Mouse (Mus musculus): ENCODE measurements around the gene Rps18.

DNA sequence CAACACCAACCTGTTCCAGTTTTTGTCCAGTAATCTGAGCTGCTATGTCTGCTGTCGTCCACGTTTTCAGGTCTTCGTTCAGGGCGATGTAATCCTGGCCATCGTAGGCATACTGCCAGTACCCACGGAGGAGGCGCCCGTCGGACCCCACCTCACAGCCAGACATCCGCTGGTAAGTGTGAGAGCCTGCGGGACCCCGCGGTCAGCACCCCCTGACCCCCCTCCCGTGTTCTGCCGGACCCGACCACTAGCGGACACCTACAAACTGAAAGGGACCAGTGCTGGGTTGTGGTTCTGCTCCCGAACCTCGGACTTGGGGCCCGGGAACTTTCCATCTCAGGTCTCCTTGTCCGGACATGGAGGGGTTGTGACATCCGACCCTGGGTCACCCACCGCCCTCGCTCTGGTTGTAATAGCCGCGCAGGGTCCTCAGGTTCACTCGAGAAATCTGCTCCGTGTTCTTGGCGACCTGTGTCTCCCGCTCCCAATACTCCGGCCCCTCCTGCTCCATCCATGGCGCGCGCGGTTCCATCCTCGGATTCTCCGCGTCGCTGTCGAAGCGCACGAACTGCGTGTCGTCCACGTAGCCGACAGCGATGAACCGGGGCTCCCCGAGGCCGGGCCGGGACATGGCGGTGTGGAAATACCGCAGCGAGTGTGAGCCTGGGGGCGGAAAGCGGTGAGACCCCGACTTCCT lies 22.2 kb upstream of the Rps18 start:
- no peak for TF ChIP-seq CTCF (IDR thresholded peaks at IDR 0.05; ENCODE audit: low read depth)
- TF ChIP-seq EP300 (IDR thresholded peaks at IDR 0.05; ENCODE audit: low read depth) = no peak
